Mouse (Mus musculus) thymus, adult 2 months (tissue): ENCODE data around the gene Gm48551.

Source experiments
- CTCF ChIP-seq: fragments of 200-500 bp; IDR thresholded peaks from 2 replicates; pipeline ENCODE4 v1.5.1; 2012; ENCODE audit warnings: mild to moderate bottlenecking, control low read depth, low read length, moderate library complexity, borderline replicate concordance; ENCODE audit not compliant: control insufficient read depth, poor library complexity, insufficient read depth; ENCODE audit errors: extremely low read depth
- POLR2A ChIP-seq: fragments of 200-500 bp; IDR thresholded peaks from 2 replicates; pipeline ENCODE4 v1.6.1; 2012; ENCODE audit warnings: mild to moderate bottlenecking, low read length, control low read depth, moderate library complexity; ENCODE audit not compliant: control insufficient read depth, poor library complexity, insufficient read depth; ENCODE audit errors: extremely low read depth

GRCm38 (mm10) chr10:81404082-81404481 is 19.8 kb downstream of the Gm48551 start:
- no peak for TF ChIP-seq CTCF
- TF ChIP-seq POLR2A = no peak
